Mouse (Mus musculus): ENCODE data around the gene Kif15. TPM values are rescaled to one million over a fixed set of nuclear protein-coding genes. Genes with fewer than 3 reads are reported as not detected.

Gene Kif15
- total RNA-seq (2015) = 132 and 145 TPM in 2 replicates
- 343 and 401 TPM in 2 replicates for total RNA-seq (2017)

- peak; percentile 93 for ATAC-seq (replicated peaks; ENCODE audit: poor library complexity)
These were observed at the start of gene Kif15, which contains the start of gene 1110059G10Rik for GRCm38 (mm10) chr9:122950643-122951475. Gene Kif15 (plus strand): TSS chr9:122951046. Gene 1110059G10Rik (minus strand): TSS chr9:122951000.

- ATAC-seq (replicated peaks; ENCODE audit: poor library complexity) = 0 out of 2 replicates have a peak, but pooled peaks have one; percentile 23
These were observed 49.8 kb upstream of the Kif15 start for GRCm38 (mm10) chr9:122901047-122901446.

- ATAC-seq (replicated peaks; ENCODE audit: poor library complexity) = peak; percentile 75
These were observed 47.9 kb upstream of the Kif15 start for GRCm38 (mm10) chr9:122902717-122903535.

- ATAC-seq (replicated peaks; ENCODE audit: poor library complexity) = no peak
These were observed 28.4 kb upstream of the Kif15 start for GRCm38 (mm10) chr9:122922436-122922835.

GRCm38 (mm10) chr9:122922936-122923381 is 27.9 kb upstream of the Kif15 start, which contains the start of gene Zfp105:
Gene Zfp105 (plus strand): TSS chr9:122923072.
- ATAC-seq (replicated peaks; ENCODE audit: poor library complexity) = peak; percentile 39; the same call in 1 of the 2 replicates

- peak; percentile 50; the same call in 1 of the 2 replicates for ATAC-seq (replicated peaks; ENCODE audit: poor library complexity)
These were observed 21.9 kb upstream of the Kif15 start for GRCm38 (mm10) chr9:122928915-122929314.

- 0 out of 2 replicates have a peak, but pooled peaks have one; percentile 9 for ATAC-seq (replicated peaks; ENCODE audit: poor library complexity)
These were observed 47.8 kb downstream of the Kif15 start for GRCm38 (mm10) chr9:122998406-122999192.

- ATAC-seq (replicated peaks; ENCODE audit: poor library complexity) = no peak
These were observed 48.3 kb downstream of the Kif15 start for GRCm38 (mm10) chr9:122999193-122999586.

GRCm38 (mm10) chr9:123004718-123005117 is 53.9 kb downstream of the Kif15 start:
- ATAC-seq (replicated peaks; ENCODE audit: poor library complexity) = no peak

GRCm38 (mm10) chr9:123006071-123006470 is 55.2 kb downstream of the Kif15 start:
- ATAC-seq (replicated peaks; ENCODE audit: poor library complexity) = peak; percentile 65

- peak; percentile 83 for ATAC-seq (replicated peaks; ENCODE audit: poor library complexity)
These were observed 70.3 kb downstream of the Kif15 start, which contains the start of gene Tmem42 for GRCm38 (mm10) chr9:123020995-123021631. Gene Tmem42 (plus strand): TSS chr9:123021326.

GRCm38 (mm10) chr9:123021636-123022379 is 71.0 kb downstream of the Kif15 start:
- ATAC-seq (replicated peaks; ENCODE audit: poor library complexity) = peak; percentile 30; the same call in 1 of the 2 replicates

- no peak for ATAC-seq (replicated peaks; ENCODE audit: poor library complexity)
These were observed 73.4 kb downstream of the Kif15 start for GRCm38 (mm10) chr9:123024201-123024600.

GRCm38 (mm10) chr9:123031496-123032246 is 80.8 kb downstream of the Kif15 start:
- no peak for ATAC-seq (replicated peaks; ENCODE audit: poor library complexity)

- no peak for ATAC-seq (replicated peaks; ENCODE audit: poor library complexity)
These were observed 83.6 kb downstream of the Kif15 start, which contains the start of gene Tgm4 for GRCm38 (mm10) chr9:123034426-123034825. Gene Tgm4 (plus strand): TSS chr9:123034726.

GRCm38 (mm10) chr9:123047665-123048064 is 96.8 kb downstream of the Kif15 start:
- ATAC-seq (replicated peaks; ENCODE audit: poor library complexity) = peak; percentile 80

- ATAC-seq (replicated peaks; ENCODE audit: poor library complexity) = peak; percentile 100
These were observed 108.0 kb downstream of the Kif15 start for GRCm38 (mm10) chr9:123058724-123059292.

- no peak for ATAC-seq (replicated peaks; ENCODE audit: poor library complexity)
These were observed 109.3 kb downstream of the Kif15 start for GRCm38 (mm10) chr9:123060172-123060571.

Data from megakaryocyte progenitor cell, adult 5-6 weeks (primary cell).